Mouse (Mus musculus) G1E (cell line): ENCODE measurements around the gene Rragd.

Experiments used
- CTCF ChIP-seq: IDR thresholded peaks from 2 replicates; pipeline ENCODE4 v1.5.1; 2012; ENCODE audit warnings: low read depth, low read length, inconsistent platforms, mixed read lengths
- GATA2 ChIP-seq: IDR thresholded peaks from 2 replicates; pipeline ENCODE4 v1.6.1; 2012; ENCODE audit warnings: low read depth, low read length, inconsistent platforms, borderline replicate concordance
- POLR2AphosphoS5 ChIP-seq: IDR thresholded peaks from 2 replicates; pipeline ENCODE4 v1.6.1; 2012; ENCODE audit warnings: low read depth, low read length, inconsistent platforms; ENCODE audit not compliant: insufficient replicate concordance

DNA sequence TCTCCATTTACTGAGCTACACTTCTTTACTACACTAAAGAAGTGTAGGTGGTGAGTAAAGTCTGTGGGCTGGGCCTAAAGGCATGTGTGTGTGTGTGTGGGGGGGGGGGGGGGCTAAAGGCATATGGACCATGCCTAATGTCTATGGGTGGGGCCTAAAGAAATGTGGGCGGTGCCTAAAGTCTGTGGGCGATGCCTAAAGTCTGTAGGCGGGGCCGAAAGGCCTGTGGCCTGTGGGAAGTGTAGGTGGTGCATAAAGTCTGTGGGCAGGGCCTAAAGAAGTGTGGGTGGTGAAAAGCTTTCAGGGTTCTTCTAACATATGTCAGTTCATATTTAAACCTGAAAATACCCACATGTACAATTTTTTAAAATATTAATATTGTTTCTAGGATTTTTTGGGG, 5.5 kb upstream of the Rragd start:
- TF ChIP-seq CTCF (no peak), POLR2AphosphoS5 (no peak), GATA2 (no peak)
